Mouse (Mus musculus) limb, embryonic 13.5 days (tissue): ENCODE data around the gene Actl11. TPM values are rescaled to one million over a fixed set of nuclear protein-coding genes. Genes with fewer than 3 reads are reported as not detected.

Experiments used
- ATAC-seq: fragments of 200-750 bp; cut with Nextera tagmentation; 2 replicates; pipeline ENCODE4 v1.8.0; 2017; ENCODE audit warnings: low read depth, moderate number of reproducible peaks, moderate TSS enrichment; ENCODE audit not compliant: low FRiP score
- H3K27ac ChIP-seq: fragments of 300-500 bp; sonication (generic); 2 replicates; pipeline ENCODE4 v1.5.1; 2015; ENCODE audit warnings: inconsistent platforms, mild to moderate bottlenecking, moderate library complexity
- H3K27me3 ChIP-seq: fragments of 300-500 bp; sonication (generic); 2 replicates; pipeline ENCODE4 v1.6.1; 2015; ENCODE audit warnings: mild to moderate bottlenecking, inconsistent platforms
- H3K36me3 ChIP-seq: fragments of 300-500 bp; sonication (generic); 2 replicates; pipeline ENCODE4 v1.6.1; 2015; ENCODE audit warnings: inconsistent platforms, mild to moderate bottlenecking, moderate library complexity
- H3K4me1 ChIP-seq: fragments of 300-500 bp; sonication (generic); 2 replicates; pipeline ENCODE4 v1.6.1; 2015; ENCODE audit warnings: inconsistent platforms
- H3K4me2 ChIP-seq: fragments of 300-500 bp; sonication (generic); replicated peaks from 2 replicates; pipeline ENCODE4 v1.6.1; 2015; ENCODE audit warnings: inconsistent platforms, mild to moderate bottlenecking, moderate library complexity
- H3K4me3 ChIP-seq: fragments of 300-500 bp; sonication (generic); 2 replicates; pipeline ENCODE4 v1.5.1; 2015; ENCODE audit warnings: moderate library complexity, mild to moderate bottlenecking, inconsistent platforms
- H3K9ac ChIP-seq: fragments of 300-500 bp; sonication (generic); 2 replicates; pipeline ENCODE4 v1.6.1; 2015; ENCODE audit warnings: mild to moderate bottlenecking, inconsistent platforms
- H3K9me3 ChIP-seq: fragments of 300-500 bp; sonication (generic); 2 replicates; pipeline ENCODE4 v1.6.1; 2016; ENCODE audit warnings: inconsistent platforms
- WGBS: fragments of 180-500 bp; shearing (Covaris S2); methylation state at CpG from one replicate; pipeline ENCODE4 v1.1.7; 2015; 5-methylcytosine and 5-hydroxymethylcytosine counted together
- polyA plus RNA-seq: library from polyadenylated mRNA; unstranded; fragments of >200 nt; fragmentation: Nextera tagmentation; extraction: Ambion mirVana; gene quantifications from 2 replicates; pipeline ENCODE4 v1.2.1, GENCODE M21; 2015

The Actl11 gene
- not detected in 2 replicates for polyA plus RNA-seq

DNA sequence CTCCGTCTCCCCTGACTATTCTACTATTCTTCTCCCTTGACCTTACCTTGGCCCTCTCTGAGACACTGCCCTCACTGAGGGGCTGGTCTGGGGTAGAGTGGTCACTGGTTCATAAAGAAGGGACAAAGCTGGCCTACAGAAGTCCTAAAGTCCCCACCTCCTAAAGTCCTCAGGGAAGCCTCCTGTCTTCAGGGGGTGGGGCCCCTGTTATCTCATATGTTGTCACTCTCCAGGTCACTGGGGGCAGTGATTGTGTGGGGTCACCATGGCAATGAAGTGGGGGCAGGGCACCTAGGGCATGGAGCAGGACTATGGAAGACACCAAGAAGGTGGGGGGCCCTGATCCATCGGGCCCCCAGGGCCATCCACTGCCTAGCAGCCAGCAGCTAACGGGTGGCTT, at the start of gene Actl11:
TSS of gene Actl11 (plus strand) at position 301 of the 400 bp plus-strand sequence.
- H3K27me3 ChIP-seq, result no peaks in the 10 kb centered on the region
- peaks cover 12% of the 10 kb centered on the region; the same call in 1 of the 2 replicates for H3K4me1 ChIP-seq
- 94% methylated on average over 3 of the region's 3 CpGs for WGBS
- H3K4me2 ChIP-seq, result no peak within 1 kb of the TSS
- no peaks in the 10 kb centered on the region for H3K9me3 ChIP-seq
- ATAC-seq, result no peak
- H3K4me3 ChIP-seq, result no peak within 1 kb of the TSS
- H3K36me3 ChIP-seq, result no peaks in the 10 kb centered on the region
- H3K9ac ChIP-seq, result no peak within 1 kb of the TSS
- no peak within 1 kb of the TSS for H3K27ac ChIP-seq

DNA sequence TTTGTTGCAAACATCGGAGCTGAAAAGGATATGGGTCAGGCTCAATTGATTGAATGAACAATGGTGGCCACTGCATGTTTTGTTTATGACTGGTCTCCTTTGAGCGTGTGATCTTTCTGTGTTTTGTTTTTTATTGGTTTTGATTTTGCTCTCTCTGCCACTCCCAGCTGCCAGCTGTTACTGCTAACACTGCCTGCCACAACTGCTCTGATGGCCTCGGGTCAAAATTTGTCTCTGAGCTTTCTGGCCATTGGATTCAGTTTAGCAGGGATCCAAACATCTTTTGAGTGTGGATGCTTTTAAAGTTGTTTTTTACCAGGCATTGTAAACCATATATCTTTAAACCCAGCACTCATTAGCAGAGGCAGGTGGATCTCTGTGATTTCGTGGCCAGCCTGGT, 47.9 kb upstream of the Actl11 start:
- H3K9me3 ChIP-seq, result no peaks in the 10 kb centered on the region
- no peak overlapping the region for H3K4me3 ChIP-seq
- H3K27me3 ChIP-seq, result 0 out of 2 replicates have a peak, but pooled peaks cover 4% of the 10 kb centered on the region
- no peak overlapping the region for H3K27ac ChIP-seq
- no peaks in the 10 kb centered on the region for H3K36me3 ChIP-seq
- no peak overlapping the region for H3K4me2 ChIP-seq
- H3K9ac ChIP-seq, result peak overlapping the region; percentile 35; the same call in 1 of the 2 replicates
- no peaks in the 10 kb centered on the region for H3K4me1 ChIP-seq
- 65% methylated on average over 4 of the region's 4 CpGs for WGBS
- ATAC-seq, result no peak

DNA sequence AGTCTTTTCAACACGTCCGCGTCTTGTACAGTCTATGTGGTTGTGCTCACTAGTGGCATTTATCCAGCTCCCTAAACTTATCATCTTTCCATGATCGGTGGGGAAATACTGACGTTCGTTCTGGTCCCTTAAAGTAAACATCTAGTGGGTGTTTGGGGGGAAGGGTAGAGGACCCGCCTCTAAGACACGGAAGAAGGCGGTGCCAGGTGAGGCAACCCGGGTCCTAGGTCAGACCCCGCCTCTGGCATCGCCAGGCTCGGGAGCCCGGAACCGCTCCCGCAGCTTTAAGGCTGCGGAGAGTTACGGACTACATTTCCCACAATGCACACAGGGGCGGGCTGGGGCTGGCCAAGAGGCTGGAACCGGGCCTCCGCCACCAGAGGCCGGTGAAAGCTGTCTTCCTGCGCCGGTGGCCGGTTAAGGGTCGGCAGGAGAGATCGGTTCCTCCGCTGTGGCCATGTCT, 40.4 kb upstream of the Actl11 start, which contains the start of gene Mon1a:
TSS of gene Mon1a (plus strand) at position 348 of the 463 bp plus-strand sequence.
- peak within 1 kb of the TSS; percentile 76 for H3K4me2 ChIP-seq
- WGBS, result under 1% methylated on average over 28 of the region's 28 CpGs
- H3K27me3 ChIP-seq, result peaks cover 16% of the 10 kb centered on the region
- peak within 1 kb of the TSS; percentile 77 for H3K9ac ChIP-seq
- ATAC-seq, result peak; percentile 97
- no peaks in the 10 kb centered on the region for H3K9me3 ChIP-seq
- peaks cover 11% of the 10 kb centered on the region for H3K4me1 ChIP-seq
- peak within 1 kb of the TSS; percentile 34; the same call in 1 of the 2 replicates for H3K27ac ChIP-seq
- H3K4me3 ChIP-seq, result peak within 1 kb of the TSS; percentile 67
- H3K36me3 ChIP-seq, result no peaks in the 10 kb centered on the region

DNA sequence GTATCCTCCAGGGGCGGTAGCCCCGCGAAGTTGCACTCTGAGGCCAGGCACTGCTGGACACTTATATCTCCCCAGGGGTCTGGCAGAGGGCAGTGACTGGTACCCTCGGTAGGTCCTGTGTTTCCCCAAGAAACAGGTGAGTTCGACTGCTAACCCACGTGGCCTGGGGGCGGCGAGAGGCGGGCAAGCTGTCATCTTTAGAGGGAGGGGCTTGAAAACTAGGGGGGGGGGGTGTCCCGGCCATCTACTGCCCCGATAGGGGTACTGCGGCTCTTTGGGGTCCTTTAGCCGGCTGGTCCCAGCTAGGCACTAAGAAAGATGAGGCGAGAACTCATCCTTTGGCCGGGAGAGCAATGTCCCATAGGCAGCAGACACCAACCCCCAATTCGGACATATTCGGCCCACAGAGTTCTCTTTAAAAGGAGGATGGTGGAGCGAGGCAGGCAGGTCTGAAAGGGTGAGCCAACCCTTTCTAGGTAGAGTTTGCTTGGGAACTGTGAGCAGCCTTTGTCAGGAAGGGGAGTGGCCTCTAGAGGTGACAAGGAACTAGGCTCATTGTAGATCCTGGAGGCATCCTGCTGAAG, 39.9 kb upstream of the Actl11 start:
- peaks cover 16% of the 10 kb centered on the region for H3K27me3 ChIP-seq
- H3K9ac ChIP-seq, result peak overlapping the region; percentile 77
- H3K4me3 ChIP-seq, result peak overlapping the region; percentile 67
- WGBS, result 0% methylated on average over 18 of the region's 18 CpGs
- no peaks in the 10 kb centered on the region for H3K36me3 ChIP-seq
- H3K27ac ChIP-seq, result peak overlapping the region; percentile 34; the same call in 1 of the 2 replicates
- H3K9me3 ChIP-seq, result no peaks in the 10 kb centered on the region
- peak overlapping the region; percentile 76 for H3K4me2 ChIP-seq
- peaks cover 11% of the 10 kb centered on the region for H3K4me1 ChIP-seq
- peak; percentile 85 for ATAC-seq

DNA sequence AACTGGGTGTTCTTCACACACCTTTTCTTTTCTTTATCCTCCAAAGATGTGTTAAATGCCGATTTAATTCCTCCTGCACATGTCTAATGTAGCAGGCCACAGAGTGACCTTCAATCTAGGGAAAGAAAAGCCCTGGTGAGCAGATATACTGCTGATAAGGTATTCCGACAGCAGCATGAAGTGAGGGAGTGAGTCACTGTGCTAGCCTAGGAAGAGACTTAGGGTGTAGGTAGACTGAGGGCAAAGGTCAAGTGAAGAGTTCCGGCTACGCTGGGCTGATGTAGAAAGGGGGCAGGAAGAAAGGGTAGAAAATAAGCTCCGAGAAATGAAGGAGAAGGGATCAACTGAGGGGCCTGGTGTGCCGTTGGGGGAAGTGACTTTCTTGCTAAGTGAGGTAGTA, 38.0 kb upstream of the Actl11 start:
- H3K9ac ChIP-seq, result no peak overlapping the region
- H3K27ac ChIP-seq, result no peak overlapping the region
- no peak overlapping the region for H3K4me3 ChIP-seq
- peaks cover 11% of the 10 kb centered on the region for H3K4me1 ChIP-seq
- no peak overlapping the region for H3K4me2 ChIP-seq
- peaks cover 11% of the 10 kb centered on the region for H3K27me3 ChIP-seq
- ATAC-seq, result no peak
- 87% methylated on average over 6 of the region's 6 CpGs for WGBS
- no peaks in the 10 kb centered on the region for H3K36me3 ChIP-seq
- H3K9me3 ChIP-seq, result no peaks in the 10 kb centered on the region

- H3K36me3 ChIP-seq, result no peaks in the 10 kb centered on the region
- no peak overlapping the region for H3K4me2 ChIP-seq
- H3K9me3 ChIP-seq, result no peaks in the 10 kb centered on the region
- H3K27me3 ChIP-seq, result peaks cover 11% of the 10 kb centered on the region
- H3K27ac ChIP-seq, result no peak overlapping the region
- no peak overlapping the region for H3K9ac ChIP-seq
- peaks cover 11% of the 10 kb centered on the region for H3K4me1 ChIP-seq
- WGBS, result 97% methylated on average over 1 of the region's 1 CpGs
- no peak for ATAC-seq
- H3K4me3 ChIP-seq, result no peak overlapping the region
Measured at GRCm38 (mm10) chr9:107891023-107891422, 37.2 kb upstream of the Actl11 start.

DNA sequence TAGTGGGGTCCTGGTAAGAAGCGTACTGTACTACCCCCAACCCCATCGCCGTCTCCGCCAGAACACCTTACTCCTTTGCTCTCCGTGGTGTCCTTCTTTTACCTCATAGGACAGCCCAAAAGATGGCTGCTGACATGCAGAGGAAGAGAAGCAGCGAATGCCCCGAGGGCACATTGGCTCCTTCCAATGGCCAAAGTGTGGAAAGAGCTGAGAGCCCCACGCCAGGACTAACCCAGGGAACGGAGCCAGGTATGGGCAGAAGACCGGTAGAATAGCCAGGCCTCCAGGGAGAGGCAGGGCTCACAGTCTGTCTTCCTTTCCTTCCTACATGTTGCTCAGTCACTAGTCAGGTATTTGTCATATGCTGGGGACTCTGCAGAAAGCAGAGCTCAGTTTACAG, 29.7 kb upstream of the Actl11 start:
- 85% methylated on average over 10 of the region's 10 CpGs for WGBS
- H3K4me3 ChIP-seq, result no peak overlapping the region
- ATAC-seq, result no peak

DNA sequence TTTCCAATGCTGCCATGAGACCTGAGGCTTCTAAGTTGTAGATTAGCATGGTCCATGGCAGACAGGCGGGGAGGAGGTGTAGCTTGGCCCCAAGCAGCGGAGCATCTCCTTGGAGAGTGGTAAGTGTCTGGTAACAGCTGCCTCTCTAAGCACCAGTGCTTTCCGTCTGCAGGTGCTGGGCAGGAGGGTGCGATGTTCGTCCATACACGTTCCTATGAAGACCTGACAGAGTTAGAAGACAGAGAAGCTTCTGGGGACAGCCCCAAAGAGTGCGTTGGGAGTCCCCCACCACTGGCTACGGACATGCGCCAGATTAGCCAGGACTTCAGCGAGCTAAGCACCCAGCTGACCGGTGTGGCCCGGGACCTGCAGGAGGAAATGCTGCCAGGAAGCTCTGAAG, 28.4 kb upstream of the Actl11 start:
- no peak overlapping the region for H3K4me2 ChIP-seq
- ATAC-seq, result no peak
- H3K27me3 ChIP-seq, result peaks cover 23% of the 10 kb centered on the region
- H3K4me1 ChIP-seq, result peaks cover 12% of the 10 kb centered on the region
- peak overlapping the region; percentile 39; the same call in 1 of the 2 replicates for H3K9ac ChIP-seq
- H3K36me3 ChIP-seq, result peaks cover 18% of the 10 kb centered on the region
- H3K9me3 ChIP-seq, result no peaks in the 10 kb centered on the region
- WGBS, result 73% methylated on average over 12 of the region's 12 CpGs
- no peak overlapping the region for H3K4me3 ChIP-seq
- no peak overlapping the region for H3K27ac ChIP-seq

More for the DNA sequence above, 29.7 kb upstream of the Actl11 start:
- H3K9me3 ChIP-seq, result no peaks in the 10 kb centered on the region
- peaks cover 18% of the 10 kb centered on the region for H3K36me3 ChIP-seq
- peaks cover 11% of the 10 kb centered on the region for H3K4me1 ChIP-seq
- H3K9ac ChIP-seq, result no peak overlapping the region
- no peak overlapping the region for H3K4me2 ChIP-seq
- H3K27me3 ChIP-seq, result peaks cover 23% of the 10 kb centered on the region
- no peak overlapping the region for H3K27ac ChIP-seq

GRCm38 (mm10) chr9:107900840-107901626, 27.2 kb upstream of the Actl11 start:
- Histone ChIP-seq H3K4me3 (peak overlapping the region; percentile 39), H3K27ac (no peak overlapping the region), H3K4me1 (peaks cover 19% of the 10 kb centered on the region), H3K36me3 (peaks cover 18% of the 10 kb centered on the region), H3K4me2 (peak overlapping the region; percentile 66), H3K27me3 (peaks cover 23% of the 10 kb centered on the region), H3K9me3 (no peaks in the 10 kb centered on the region), H3K9ac (peak overlapping the region; percentile 58)
- ATAC-seq, result peak; percentile 5; the same call in 1 of the 2 replicates
- WGBS, result 4% methylated on average over 43 of the region's 44 CpGs

DNA sequence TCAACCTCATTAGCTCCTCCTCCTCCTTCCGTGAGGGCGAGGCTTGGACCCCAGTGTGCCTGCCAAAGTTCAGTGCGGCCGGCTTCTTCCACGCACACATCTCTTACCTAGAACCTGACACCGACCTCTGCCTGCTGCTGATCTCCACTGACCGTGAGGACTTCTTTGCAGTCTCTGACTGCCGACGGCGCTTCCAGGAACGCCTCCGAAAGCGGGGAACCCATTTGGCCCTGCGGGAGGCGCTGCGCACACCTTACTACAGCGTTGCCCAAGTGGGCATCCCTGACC, 26.7 kb upstream of the Actl11 start:
- Histone ChIP-seq H3K9ac (no peak overlapping the region), H3K4me3 (peak overlapping the region; percentile 39), H3K9me3 (no peaks in the 10 kb centered on the region), H3K4me1 (peaks cover 25% of the 10 kb centered on the region), H3K27me3 (peaks cover 23% of the 10 kb centered on the region), H3K36me3 (peaks cover 18% of the 10 kb centered on the region), H3K27ac (no peak overlapping the region), H3K4me2 (peak overlapping the region; percentile 66)
- 10% methylated on average over 17 of the region's 17 CpGs for whole genome bisulfite sequencing
- peak; percentile 18; the same call in 1 of the 2 replicates for ATAC-seq

DNA sequence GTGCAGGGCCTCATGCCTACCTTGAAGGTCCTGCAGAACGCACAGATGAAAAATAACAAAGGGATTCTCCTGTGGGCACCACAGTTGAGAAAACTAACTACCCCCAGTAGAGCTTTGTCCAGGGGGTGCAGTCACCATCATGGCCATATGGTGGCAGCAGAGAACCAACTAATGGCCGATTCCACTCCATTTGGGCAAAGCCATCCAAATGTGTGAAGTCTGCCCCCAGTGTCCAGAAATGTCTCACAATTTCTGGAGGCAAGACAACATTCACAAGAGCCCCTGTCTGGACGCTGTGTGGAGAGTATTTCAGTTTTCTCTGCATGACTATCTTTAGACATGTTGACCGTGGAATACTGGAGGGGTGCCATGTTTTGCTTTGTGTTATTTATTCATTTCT, 23.5 kb upstream of the Actl11 start:
- H3K4me3 ChIP-seq, result no peak overlapping the region
- H3K4me1 ChIP-seq, result peaks cover 54% of the 10 kb centered on the region
- no peak overlapping the region for H3K9ac ChIP-seq
- H3K4me2 ChIP-seq, result no peak overlapping the region
- 5% methylated on average over 4 of the region's 4 CpGs for WGBS
- H3K9me3 ChIP-seq, result no peaks in the 10 kb centered on the region
- ATAC-seq, result peak; percentile 22; the same call in 1 of the 2 replicates
- H3K27me3 ChIP-seq, result peaks cover 30% of the 10 kb centered on the region
- H3K27ac ChIP-seq, result no peak overlapping the region
- peaks cover 14% of the 10 kb centered on the region for H3K36me3 ChIP-seq

DNA sequence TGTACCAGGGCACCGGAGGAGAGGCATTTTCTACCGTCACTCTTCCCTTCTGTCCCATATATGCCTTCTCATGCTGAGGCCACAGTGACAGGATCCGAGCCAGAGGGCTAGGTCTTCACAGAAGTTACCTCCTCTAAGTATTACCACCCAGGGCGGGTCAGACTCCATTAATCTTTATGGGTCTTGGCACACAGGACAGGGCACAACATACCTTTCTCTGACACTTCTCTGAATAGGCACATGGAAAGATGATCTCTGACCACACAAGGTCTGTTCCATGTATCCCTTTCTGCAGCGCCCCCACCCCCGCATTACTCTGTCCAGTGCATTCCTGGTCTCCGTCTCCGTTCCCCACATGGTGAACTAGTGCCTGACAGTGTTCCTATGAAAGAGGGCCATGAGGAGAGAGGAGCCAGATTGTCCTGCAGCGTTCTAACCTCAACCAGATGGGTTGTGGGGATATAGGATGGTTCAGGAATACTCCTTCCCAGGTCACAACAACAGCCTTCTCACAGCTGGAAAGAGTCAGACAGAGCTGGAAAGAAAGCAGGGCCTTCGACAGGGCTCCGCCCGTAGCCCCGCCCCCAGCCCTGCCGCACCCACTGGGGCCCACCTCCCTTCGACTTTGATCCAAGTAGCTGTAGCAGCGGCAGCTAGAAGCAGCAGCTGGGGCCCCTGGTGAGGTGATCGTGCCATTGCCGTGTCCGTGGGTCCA, 21.9 kb upstream of the Actl11 start, which contains the start of gene Mst1r:
TSS of gene Mst1r (plus strand) at position 622 of the 715 bp plus-strand sequence.
- H3K4me3 ChIP-seq, result peak within 1 kb of the TSS; percentile 46
- peak; percentile 86 for ATAC-seq
- H3K9me3 ChIP-seq, result no peaks in the 10 kb centered on the region
- peak within 1 kb of the TSS; percentile 56; the same call in 1 of the 2 replicates for H3K27ac ChIP-seq
- peaks cover 14% of the 10 kb centered on the region for H3K27me3 ChIP-seq
- H3K4me1 ChIP-seq, result peaks cover 48% of the 10 kb centered on the region
- 16% methylated on average over 19 of the region's 19 CpGs for WGBS
- peak within 1 kb of the TSS; percentile 82 for H3K4me2 ChIP-seq
- H3K9ac ChIP-seq, result peak within 1 kb of the TSS; percentile 70
- H3K36me3 ChIP-seq, result 0 out of 2 replicates have a peak, but pooled peaks cover 6% of the 10 kb centered on the region
